Mouse (Mus musculus): ENCODE results near the gene Rock2. TPM values are rescaled to one million over a fixed set of nuclear protein-coding genes. Genes with fewer than 3 reads are reported as not detected.
A peak's percentile ranks its signal among the peaks of the same experiment; 100 is the strongest.

The Rock2 gene
- polyA plus RNA-seq, 1 experiment: 3.1 TPM

DNA sequence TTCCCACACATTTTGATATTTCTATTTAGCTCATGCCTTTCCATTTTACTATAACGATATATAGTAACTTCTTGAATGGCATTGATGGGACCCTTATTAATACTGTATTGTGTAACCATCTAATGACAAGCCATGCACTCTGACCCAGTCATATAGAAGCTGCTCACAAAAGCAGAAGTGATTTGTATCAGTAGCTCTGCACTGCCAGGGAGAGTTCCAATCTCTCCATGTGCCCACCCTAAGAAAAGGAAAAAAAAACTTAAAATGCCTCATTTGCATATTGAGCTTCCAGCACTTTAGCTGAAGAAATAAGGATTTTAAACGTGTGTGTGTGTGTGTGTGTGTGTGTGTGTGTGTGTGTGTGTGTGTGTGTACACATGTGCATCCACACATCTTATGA lies 97.7 kb downstream of the Rock2 start:
- DNase-seq (ENCODE audit: low read depth in 1 of 2, low spot score in 2 of 2): no peak
- Histone ChIP-seq H3K36me3 (ENCODE audit: control insufficient read depth, insufficient read depth, low read length) (peaks cover 10% of the 10 kb centered on the region; the same call in 1 of the 2 replicates), H3K4me1 (ENCODE audit: control insufficient read depth, insufficient read depth, insufficient read length) (no peaks in the 10 kb centered on the region; the same call in 1 of the 2 replicates), H3K27ac (ENCODE audit: insufficient read depth, low read length) (no peak overlapping the region), H3K4me3 (ENCODE audit: extremely low read depth, insufficient read depth, insufficient read length) (no peak overlapping the region), H3K27me3 (ENCODE audit: control insufficient read depth, insufficient read depth, low read length) (no peaks in the 10 kb centered on the region)
- WGBS: 82% methylated on average over 2 of the region's 2 CpGs
- no peak for TF ChIP-seq POLR2A (IDR thresholded peaks at IDR 0.05; ENCODE audit: low read depth, low read length)
- TF ChIP-seq CTCF (IDR thresholded peaks at IDR 0.05; ENCODE audit: extremely low read depth, insufficient read depth, insufficient read length, insufficient replicate concordance): no peak

DNA sequence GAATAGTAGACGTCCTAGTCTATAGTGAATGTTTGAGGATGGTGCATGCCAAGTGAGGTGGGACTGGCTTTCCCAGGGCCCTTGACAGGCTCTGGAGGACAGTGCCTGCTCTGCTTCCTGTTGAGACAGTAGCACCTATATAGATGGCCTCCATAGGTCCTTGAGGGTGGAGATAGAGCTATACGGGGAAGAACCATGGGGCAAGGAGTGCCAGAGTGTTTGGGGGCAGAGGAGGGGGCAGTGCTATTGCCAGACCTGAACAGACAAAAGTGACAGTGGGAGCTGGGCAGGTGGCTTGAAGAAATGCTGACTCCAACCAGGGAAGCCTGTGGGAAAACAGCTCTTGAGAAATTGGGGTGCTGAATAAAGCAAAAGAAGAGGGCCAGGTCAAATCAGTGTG lies 99.6 kb downstream of the Rock2 start:
- H3K27ac ChIP-seq (ENCODE audit: insufficient read depth, low read length): no peak overlapping the region
- TF ChIP-seq CTCF (IDR thresholded peaks at IDR 0.05; ENCODE audit: extremely low read depth, insufficient read depth, insufficient read length, insufficient replicate concordance) (no peak), POLR2A (IDR thresholded peaks at IDR 0.05; ENCODE audit: low read depth, low read length) (no peak)
- no peak for DNase-seq (ENCODE audit: low read depth in 1 of 2, low spot score in 2 of 2)
- peaks cover 5% of the 10 kb centered on the region; the same call in 1 of the 2 replicates for H3K4me1 ChIP-seq (ENCODE audit: control insufficient read depth, insufficient read depth, insufficient read length)
- WGBS: 94% methylated on average over 2 of the region's 2 CpGs
- peaks cover 8% of the 10 kb centered on the region; the same call in 1 of the 2 replicates for H3K36me3 ChIP-seq (ENCODE audit: control insufficient read depth, insufficient read depth, low read length)
- H3K27me3 ChIP-seq (ENCODE audit: control insufficient read depth, insufficient read depth, low read length): no peaks in the 10 kb centered on the region
- no peak overlapping the region for H3K4me3 ChIP-seq (ENCODE audit: extremely low read depth, insufficient read depth, insufficient read length)

DNA sequence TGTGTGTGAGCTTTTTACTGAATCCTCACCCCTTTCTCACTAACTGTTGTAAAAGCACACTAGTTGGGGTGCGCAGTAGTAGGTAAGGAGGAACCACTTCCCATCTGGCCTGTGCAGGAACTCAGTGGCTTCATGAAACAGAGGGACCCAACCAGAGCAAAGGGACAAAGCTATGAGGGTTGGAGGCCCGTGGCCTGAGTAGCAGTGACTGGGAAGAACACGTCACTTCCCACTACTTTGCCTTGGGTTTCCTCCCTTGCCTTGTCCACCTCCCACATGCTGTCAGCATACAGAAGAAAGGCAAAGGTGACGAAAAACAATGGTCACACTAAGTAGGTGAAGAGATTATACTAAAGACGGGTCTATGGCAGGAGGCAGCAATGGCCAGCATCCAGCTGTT lies 101.6 kb downstream of the Rock2 start:
- Histone ChIP-seq H3K27me3 (ENCODE audit: control insufficient read depth, insufficient read depth, low read length) (no peaks in the 10 kb centered on the region), H3K4me1 (ENCODE audit: control insufficient read depth, insufficient read depth, insufficient read length) (peaks cover 9% of the 10 kb centered on the region; the same call in 1 of the 2 replicates), H3K27ac (ENCODE audit: insufficient read depth, low read length) (no peak overlapping the region), H3K36me3 (ENCODE audit: control insufficient read depth, insufficient read depth, low read length) (peaks cover 6% of the 10 kb centered on the region; the same call in 1 of the 2 replicates), H3K4me3 (ENCODE audit: extremely low read depth, insufficient read depth, insufficient read length) (no peak overlapping the region)
- DNase-seq (ENCODE audit: low read depth in 1 of 2, low spot score in 2 of 2): no peak
- WGBS: 78% methylated on average over 5 of the region's 5 CpGs
- TF ChIP-seq CTCF (IDR thresholded peaks at IDR 0.05; ENCODE audit: extremely low read depth, insufficient read depth, insufficient read length, insufficient replicate concordance) (no peak), POLR2A (IDR thresholded peaks at IDR 0.05; ENCODE audit: low read depth, low read length) (no peak)

DNA sequence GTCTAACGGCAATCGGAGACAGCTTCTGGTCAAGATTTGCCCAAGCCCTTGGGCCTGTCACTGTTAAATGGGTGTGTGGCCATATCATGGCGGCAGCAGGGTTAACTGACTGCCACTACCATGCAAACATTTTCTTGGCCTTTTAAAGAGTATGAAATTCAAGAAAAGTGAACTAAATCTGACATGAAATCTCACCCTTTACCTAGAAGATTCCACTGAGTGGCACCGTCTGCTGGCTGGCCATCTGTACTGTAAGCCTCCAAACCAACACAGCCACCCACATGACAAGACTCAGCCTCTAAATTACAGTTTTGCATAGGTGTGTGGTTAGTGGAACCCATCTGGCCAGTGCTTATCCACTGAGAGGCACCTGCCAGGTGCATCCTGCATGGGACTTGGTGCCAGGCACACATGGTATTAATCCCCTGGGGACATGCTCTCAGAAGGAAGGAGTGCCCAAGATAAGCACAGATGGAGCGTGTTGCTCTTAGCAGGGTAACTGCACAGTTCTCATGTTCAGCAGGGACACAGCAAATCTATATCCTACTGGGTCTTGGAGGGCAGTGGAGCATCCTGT lies 102.3 kb downstream of the Rock2 start:
- WGBS: 65% methylated on average over 5 of the region's 5 CpGs
- DNase-seq (ENCODE audit: low read depth in 1 of 2, low spot score in 2 of 2): peak in 1 of 2 experiments; percentile 52
- Histone ChIP-seq H3K4me1 (ENCODE audit: control insufficient read depth, insufficient read depth, insufficient read length) (peaks cover 9% of the 10 kb centered on the region; the same call in 1 of the 2 replicates), H3K27ac (ENCODE audit: insufficient read depth, low read length) (no peak overlapping the region), H3K4me3 (ENCODE audit: extremely low read depth, insufficient read depth, insufficient read length) (no peak overlapping the region), H3K27me3 (ENCODE audit: control insufficient read depth, insufficient read depth, low read length) (no peaks in the 10 kb centered on the region), H3K36me3 (ENCODE audit: control insufficient read depth, insufficient read depth, low read length) (0 out of 2 replicates have a peak, but pooled peaks cover 2% of the 10 kb centered on the region)
- TF ChIP-seq CTCF (IDR thresholded peaks at IDR 0.05; ENCODE audit: extremely low read depth, insufficient read depth, insufficient read length, insufficient replicate concordance): no peak
- TF ChIP-seq POLR2A (IDR thresholded peaks at IDR 0.05; ENCODE audit: low read depth, low read length): no peak

DNA sequence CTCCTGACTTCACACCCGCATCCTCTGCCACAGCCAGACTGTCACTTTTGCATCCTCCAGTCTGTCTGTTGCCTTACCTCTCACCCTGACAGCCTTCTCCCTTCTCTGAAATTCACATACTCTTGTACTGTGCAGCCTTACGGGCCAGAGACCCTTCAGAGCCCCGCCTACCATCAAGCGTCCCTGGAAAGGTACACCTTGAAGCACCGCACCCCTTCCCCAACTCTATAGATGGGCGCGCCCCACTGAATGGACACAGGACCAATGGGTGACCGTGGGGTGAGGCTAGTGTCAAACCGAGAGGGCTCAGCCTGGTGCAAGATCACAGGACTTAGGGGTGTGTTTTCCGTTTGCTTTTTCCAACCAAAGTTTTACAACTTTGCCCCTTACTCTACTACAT lies 104.5 kb downstream of the Rock2 start:
- WGBS: 14% methylated on average over 10 of the region's 10 CpGs
- H3K36me3 ChIP-seq (ENCODE audit: control insufficient read depth, insufficient read depth, low read length): 0 out of 2 replicates have a peak, but pooled peaks cover under 1% of the 10 kb centered on the region
- H3K4me1 ChIP-seq (ENCODE audit: control insufficient read depth, insufficient read depth, insufficient read length): peaks cover 9% of the 10 kb centered on the region; the same call in 1 of the 2 replicates
- H3K27me3 ChIP-seq (ENCODE audit: control insufficient read depth, insufficient read depth, low read length): no peaks in the 10 kb centered on the region
- DNase-seq (ENCODE audit: low read depth in 1 of 2, low spot score in 2 of 2): no peak
- peak overlapping the region; percentile 73; the same call in 1 of the 2 replicates for H3K4me3 ChIP-seq (ENCODE audit: extremely low read depth, insufficient read depth, insufficient read length)
- no peak overlapping the region for H3K27ac ChIP-seq (ENCODE audit: insufficient read depth, low read length)
- TF ChIP-seq POLR2A (IDR thresholded peaks at IDR 0.05; ENCODE audit: low read depth, low read length) (no peak), CTCF (IDR thresholded peaks at IDR 0.05; ENCODE audit: extremely low read depth, insufficient read depth, insufficient read length, insufficient replicate concordance) (no peak)

DNA sequence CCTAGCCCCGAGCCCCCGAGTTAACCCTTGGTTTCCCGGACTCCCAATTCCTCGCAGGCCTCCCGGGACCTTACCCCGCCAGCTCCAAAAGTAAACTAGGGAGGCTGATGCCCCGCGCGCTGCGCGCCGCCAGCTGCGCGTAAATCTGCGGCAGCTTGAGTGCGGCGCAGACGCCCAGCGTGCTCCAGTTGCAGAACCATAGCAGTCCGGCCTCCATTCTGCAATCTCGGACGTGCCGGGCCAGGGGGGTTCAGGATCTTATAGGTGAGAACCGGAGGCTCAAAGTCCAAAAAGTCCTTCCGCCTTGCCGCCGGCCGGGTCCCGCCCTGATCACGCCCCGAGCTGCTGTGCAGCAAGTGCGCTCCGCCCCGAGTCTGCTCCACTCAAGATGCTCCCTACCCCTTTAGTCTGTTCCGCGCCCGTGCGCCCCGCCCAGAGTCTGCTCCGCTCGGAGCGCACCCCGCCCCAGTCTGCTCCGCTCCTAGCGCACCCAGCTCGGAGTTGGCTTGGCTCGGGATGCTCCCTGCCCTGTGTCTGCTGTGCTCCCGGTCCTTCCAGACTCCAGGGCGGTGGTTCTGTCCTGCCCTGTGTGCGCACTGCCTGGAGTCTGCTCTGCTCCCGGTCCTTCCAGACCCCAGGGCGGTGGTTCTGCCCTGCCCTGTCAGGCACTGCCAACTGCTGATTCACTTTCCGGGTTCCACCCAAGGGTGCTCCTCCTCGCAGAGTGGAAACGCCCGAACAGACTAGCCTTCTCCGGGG lies 105.2 kb downstream of the Rock2 start, which contains the start of gene Pqlc3:
Gene Pqlc3, minus strand, starts transcription at position 670 of the 759 bp plus-strand sequence.
- TF ChIP-seq POLR2A (IDR thresholded peaks at IDR 0.05; ENCODE audit: low read depth, low read length) (no peak; the same call in none of the 2 replicates), CTCF (IDR thresholded peaks at IDR 0.05; ENCODE audit: extremely low read depth, insufficient read depth, insufficient read length, insufficient replicate concordance) (no peak)
- DNase-seq (ENCODE audit: low read depth in 1 of 2, low spot score in 2 of 2): peak; percentile 69 to 90
- no peaks in the 10 kb centered on the region for H3K27me3 ChIP-seq (ENCODE audit: control insufficient read depth, insufficient read depth, low read length)
- peaks cover 9% of the 10 kb centered on the region; the same call in 1 of the 2 replicates for H3K4me1 ChIP-seq (ENCODE audit: control insufficient read depth, insufficient read depth, insufficient read length)
- peak within 1 kb of the TSS; percentile 72 for H3K27ac ChIP-seq (ENCODE audit: insufficient read depth, low read length)
- H3K36me3 ChIP-seq (ENCODE audit: control insufficient read depth, insufficient read depth, low read length): no peaks in the 10 kb centered on the region
- peak within 1 kb of the TSS; percentile 73 for H3K4me3 ChIP-seq (ENCODE audit: extremely low read depth, insufficient read depth, insufficient read length)
- 1% methylated on average over 57 of the region's 57 CpGs for WGBS
